Mouse (Mus musculus) megakaryocyte, embryonic 14.5 days (primary cell): ENCODE measurements around the gene Cfc1. TPM values are rescaled to one million over a fixed set of nuclear protein-coding genes. Genes with fewer than 3 reads are reported as not detected.

Experiments used
- H3K27me3 ChIP-seq: replicated peaks from 2 replicates; pipeline ENCODE3; 2012; ENCODE audit warnings: inconsistent platforms
- H3K36me3 ChIP-seq: replicated peaks from 2 replicates; pipeline ENCODE3; 2012; ENCODE audit warnings: low read length, inconsistent platforms, mixed read lengths
- H3K4me1 ChIP-seq: 2 replicates; pipeline ENCODE4 v1.6.1; 2012; ENCODE audit warnings: inconsistent platforms
- H3K4me3 ChIP-seq: replicated peaks from 2 replicates; pipeline ENCODE3; 2012; ENCODE audit warnings: moderate library complexity, mild to moderate bottlenecking, inconsistent platforms
- H3K9me3 ChIP-seq: 2 replicates; pipeline ENCODE4 v1.6.1; 2012; ENCODE audit warnings: inconsistent platforms
- FLI1 ChIP-seq: IDR thresholded peaks from 2 replicates; pipeline ENCODE4 v1.6.1; 2012; ENCODE audit warnings: low read length, inconsistent platforms, mixed read lengths
- GATA1 ChIP-seq: IDR thresholded peaks from 3 replicates; pipeline ENCODE4 v1.6.1; 2012; ENCODE audit warnings: mixed read lengths, low read length, inconsistent platforms, borderline replicate concordance
- polyA plus RNA-seq: library from polyadenylated mRNA; stranded (reverse); fragments of >175 nt; gene quantifications from 2 replicates; pipeline ENCODE4 v1.2.3, GENCODE M21; 2012; ENCODE audit warnings: low replicate concordance; ENCODE audit not compliant: insufficient read depth

The Cfc1 gene
- polyA plus RNA-seq, 1 experiment, result not detected

DNA sequence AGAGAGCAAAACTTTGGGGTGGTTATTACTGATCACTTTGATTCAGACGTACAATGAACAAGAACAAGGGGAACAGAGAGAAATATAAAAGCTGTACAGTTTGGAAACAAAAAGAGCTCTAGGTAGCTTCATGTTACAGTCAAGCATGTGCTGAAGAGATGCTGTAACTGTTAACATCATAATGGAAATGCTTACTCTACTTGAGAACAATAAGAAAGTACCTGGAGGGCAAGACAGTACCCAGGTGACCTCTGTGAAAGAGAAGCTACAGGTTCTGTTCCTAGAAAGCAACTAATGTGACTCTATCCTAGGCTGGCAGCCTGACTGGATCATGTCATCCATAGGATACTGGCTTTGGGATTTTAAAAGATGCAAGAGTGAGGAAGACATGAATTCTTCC is 11.6 kb downstream of the Cfc1 start:
- no peaks in the 10 kb centered on the region for H3K4me1 ChIP-seq
- H3K9me3 ChIP-seq, result peaks cover 6% of the 10 kb centered on the region
- TF ChIP-seq GATA1, result no peak
- no peak for TF ChIP-seq FLI1
- H3K36me3 ChIP-seq, result no peaks in the 10 kb centered on the region
- peaks cover 3% of the 10 kb centered on the region for H3K27me3 ChIP-seq
- no peak overlapping the region for H3K4me3 ChIP-seq

DNA sequence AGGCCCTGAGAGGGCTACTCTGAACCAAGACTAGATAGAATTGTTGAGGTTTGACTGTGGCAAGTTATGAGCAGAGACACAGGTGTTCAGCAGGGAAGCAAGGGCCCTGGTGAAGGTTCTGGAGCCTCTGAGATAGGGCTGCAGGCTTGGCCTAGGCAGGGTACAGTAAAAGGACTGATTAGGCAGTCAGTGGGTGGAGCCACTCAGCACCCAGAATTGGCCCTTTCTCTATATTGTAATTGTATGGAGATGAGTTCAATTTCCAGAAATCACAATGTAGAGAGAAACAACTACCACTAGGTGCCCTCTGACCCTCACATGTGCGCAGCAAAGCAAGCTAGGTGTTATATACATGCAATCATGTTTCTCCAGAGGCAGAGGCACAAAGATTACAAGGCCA is 18.2 kb downstream of the Cfc1 start:
- H3K4me3 ChIP-seq, result no peak overlapping the region
- peaks cover 6% of the 10 kb centered on the region for H3K9me3 ChIP-seq
- no peaks in the 10 kb centered on the region for H3K36me3 ChIP-seq
- TF ChIP-seq FLI1, result no peak
- no peak for TF ChIP-seq GATA1
- H3K4me1 ChIP-seq, result no peaks in the 10 kb centered on the region
- H3K27me3 ChIP-seq, result peaks cover 4% of the 10 kb centered on the region

DNA sequence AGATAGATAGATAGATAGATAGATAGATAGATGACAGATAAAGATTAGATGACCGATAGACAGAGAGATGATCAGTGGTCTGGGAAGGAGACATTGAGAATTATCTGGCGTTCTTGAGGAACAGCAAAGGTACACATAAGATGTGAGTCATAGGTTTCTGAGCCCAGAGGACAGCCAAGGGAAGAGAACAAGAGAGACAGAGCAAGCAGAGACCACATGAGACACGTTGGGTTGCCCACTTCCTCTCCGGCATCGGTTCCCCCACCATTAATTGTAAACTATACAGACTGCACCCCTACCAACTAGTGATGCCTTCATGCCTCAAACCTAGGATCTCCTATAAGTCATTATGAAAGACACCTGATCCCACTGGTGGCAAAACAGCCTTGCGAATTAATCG is 18.8 kb downstream of the Cfc1 start:
- TF ChIP-seq FLI1 (no peak), GATA1 (no peak)
- Histone ChIP-seq H3K4me3 (no peak overlapping the region), H3K27me3 (peaks cover 2% of the 10 kb centered on the region), H3K9me3 (peaks cover under 1% of the 10 kb centered on the region; the same call in 1 of the 2 replicates), H3K36me3 (no peaks in the 10 kb centered on the region), H3K4me1 (no peaks in the 10 kb centered on the region)

GRCm38 (mm10) chr1:34560843-34561242 is 25.4 kb downstream of the Cfc1 start, which contains the start of gene Prss40:
Prss40 (minus strand) TSS chr1:34560943.
- Histone ChIP-seq H3K36me3 (no peaks in the 10 kb centered on the region), H3K27me3 (peaks cover 4% of the 10 kb centered on the region), H3K4me3 (no peak within 1 kb of the TSS), H3K9me3 (no peaks in the 10 kb centered on the region), H3K4me1 (no peaks in the 10 kb centered on the region)
- TF ChIP-seq GATA1, result no peak

DNA sequence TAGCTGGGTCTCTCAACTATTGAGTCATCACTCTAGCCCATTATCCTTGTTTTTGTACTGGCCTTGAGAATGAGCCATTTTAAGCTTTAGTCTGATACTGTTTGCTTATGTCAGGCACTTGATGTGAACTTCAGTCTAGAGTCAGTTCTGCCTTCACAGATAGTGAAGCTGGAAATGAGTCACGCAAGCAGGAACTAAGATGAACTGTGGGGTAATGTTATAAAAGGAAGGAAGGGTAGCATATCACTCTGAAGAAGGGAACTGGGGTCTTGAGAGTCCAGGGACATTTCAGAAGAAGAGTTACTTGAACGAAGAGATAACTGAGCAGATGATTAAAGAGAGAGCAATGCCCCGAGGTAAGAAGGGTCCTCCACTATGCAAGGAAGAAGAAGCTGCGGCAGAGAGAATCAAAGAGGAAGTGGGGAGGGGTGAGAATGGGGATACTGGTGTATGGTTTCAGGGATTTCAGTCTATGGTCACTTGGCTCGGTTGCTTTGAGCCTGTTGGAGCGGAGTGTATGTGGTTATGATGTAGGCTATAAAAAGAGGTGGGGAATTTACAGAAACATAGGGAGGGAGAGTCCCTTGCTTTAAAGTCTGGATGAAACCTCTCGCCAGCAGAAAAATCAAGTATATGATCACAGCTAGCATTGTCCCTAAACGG is 29.1 kb downstream of the Cfc1 start:
- Histone ChIP-seq H3K4me1 (no peaks in the 10 kb centered on the region), H3K36me3 (no peaks in the 10 kb centered on the region), H3K27me3 (peaks cover 2% of the 10 kb centered on the region), H3K9me3 (no peaks in the 10 kb centered on the region), H3K4me3 (no peak overlapping the region)
- TF ChIP-seq FLI1 (no peak), GATA1 (no peak)

DNA sequence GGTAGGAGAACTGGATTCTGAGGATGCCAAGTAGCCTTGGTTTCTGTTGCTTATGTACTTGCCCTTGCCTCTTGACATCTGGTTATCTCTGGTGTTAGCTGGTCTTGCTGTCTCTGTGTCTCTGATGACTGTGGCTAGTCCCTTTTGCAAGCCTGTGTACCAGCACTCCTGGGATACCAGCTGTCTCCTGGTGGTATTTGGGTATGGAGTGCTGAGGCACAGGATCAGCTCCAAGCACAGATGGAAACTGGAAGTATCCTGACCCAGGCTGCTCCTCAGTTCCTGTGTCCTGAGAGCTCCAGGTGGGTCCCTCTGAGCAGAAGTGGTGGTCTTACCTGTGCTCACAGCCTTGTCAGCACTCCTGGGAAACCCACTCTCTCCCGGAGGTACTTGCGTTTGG is 32.7 kb downstream of the Cfc1 start:
- Histone ChIP-seq H3K4me1 (no peaks in the 10 kb centered on the region), H3K27me3 (no peaks in the 10 kb centered on the region), H3K9me3 (no peaks in the 10 kb centered on the region), H3K4me3 (no peak overlapping the region), H3K36me3 (no peaks in the 10 kb centered on the region)
- TF ChIP-seq GATA1, result no peak
- no peak for TF ChIP-seq FLI1

- Histone ChIP-seq H3K27me3 (no peaks in the 10 kb centered on the region), H3K4me3 (no peak overlapping the region), H3K9me3 (no peaks in the 10 kb centered on the region), H3K36me3 (no peaks in the 10 kb centered on the region), H3K4me1 (no peaks in the 10 kb centered on the region)
- TF ChIP-seq GATA1, result no peak
- TF ChIP-seq FLI1, result no peak
These were observed 34.4 kb downstream of the Cfc1 start for GRCm38 (mm10) chr1:34569876-34570275.

GRCm38 (mm10) chr1:34571431-34571830 is 36.0 kb downstream of the Cfc1 start:
- Histone ChIP-seq H3K27me3 (no peaks in the 10 kb centered on the region), H3K4me3 (no peak overlapping the region), H3K9me3 (no peaks in the 10 kb centered on the region), H3K4me1 (no peaks in the 10 kb centered on the region), H3K36me3 (no peaks in the 10 kb centered on the region)
- no peak for TF ChIP-seq FLI1
- no peak for TF ChIP-seq GATA1

- no peaks in the 10 kb centered on the region for H3K4me1 ChIP-seq
These were observed 37.8 kb downstream of the Cfc1 start for GRCm38 (mm10) chr1:34573221-34573620.

GRCm38 (mm10) chr1:34578851-34579781 is 43.7 kb downstream of the Cfc1 start, which contains the start of gene Amer3:
Amer3 (plus strand) TSS chr1:34579657.
- Histone ChIP-seq H3K4me1 (peaks cover 10% of the 10 kb centered on the region), H3K9me3 (no peaks in the 10 kb centered on the region), H3K27me3 (peaks cover 30% of the 10 kb centered on the region), H3K36me3 (no peaks in the 10 kb centered on the region), H3K4me3 (peak within 1 kb of the TSS; percentile 87)
- no peak for TF ChIP-seq FLI1
- TF ChIP-seq GATA1, result no peak

More at GRCm38 (mm10) chr1:34573221-34573620, 37.8 kb downstream of the Cfc1 start:
- TF ChIP-seq FLI1, result no peak
- TF ChIP-seq GATA1, result no peak
- Histone ChIP-seq H3K9me3 (no peaks in the 10 kb centered on the region), H3K27me3 (peaks cover 3% of the 10 kb centered on the region), H3K36me3 (no peaks in the 10 kb centered on the region), H3K4me3 (no peak overlapping the region)
